Mouse (Mus musculus): Measurements from ENCODE around the gene Lrrc27.

DNA sequence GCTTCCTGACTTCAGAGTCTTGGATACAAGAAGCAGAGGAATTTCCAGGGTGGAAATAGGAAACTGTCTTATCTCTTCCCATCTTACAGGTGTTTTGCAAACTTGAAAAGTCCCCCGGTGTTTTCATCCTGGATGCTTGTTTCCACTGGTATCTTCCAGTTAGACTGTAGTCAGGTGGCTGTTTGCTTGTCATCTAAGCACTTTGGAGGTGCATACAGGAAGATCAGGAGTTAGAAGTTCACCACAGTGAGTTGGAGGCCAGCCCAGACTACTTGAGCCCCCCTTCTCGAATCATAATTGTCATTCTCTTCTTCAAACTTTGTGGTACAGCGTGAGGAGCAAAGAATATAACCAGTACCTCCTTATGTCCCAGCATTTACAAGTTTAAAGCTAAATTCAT, 1.4 kb downstream of the Lrrc27 start:
- no peak for TF ChIP-seq CTCF (IDR thresholded peaks at IDR 0.05; ENCODE audit: borderline replicate concordance, insufficient read depth, low read depth, low read length)
- no peak for TF ChIP-seq POLR2A (IDR thresholded peaks at IDR 0.05; ENCODE audit: borderline replicate concordance, insufficient read depth, low read length)

Measured in cerebellum, adult 2 months (tissue).